Mouse (Mus musculus) fibroblast of lung, adult 2 months (primary cell): ENCODE measurements around the gene Rad51b.
A peak's percentile ranks its signal among the peaks of the same experiment; 100 is the strongest.

ENCODE experiments used
- DNase-seq: peaks from one replicate; pipeline ENCODE4 v3.0.0-alpha.2; 2011; ENCODE audit warnings: low read depth

The Rad51b gene

GRCm38 (mm10) chr12:79436892-79437291, 139.8 kb downstream of the Rad51b start:
- DNase-seq, result peak; percentile 56

GRCm38 (mm10) chr12:79437572-79437971, 140.5 kb downstream of the Rad51b start:
- no peak for DNase-seq

- no peak for DNase-seq
Measured at GRCm38 (mm10) chr12:79439961-79440360, 142.9 kb downstream of the Rad51b start.

- no peak for DNase-seq
Measured at GRCm38 (mm10) chr12:79441210-79442005, 144.3 kb downstream of the Rad51b start.

- no peak for DNase-seq
Measured at GRCm38 (mm10) chr12:79442126-79442525, 145.0 kb downstream of the Rad51b start.

GRCm38 (mm10) chr12:79442836-79443390, 145.8 kb downstream of the Rad51b start:
- DNase-seq, result peak; percentile 69

- no peak for DNase-seq
Measured at GRCm38 (mm10) chr12:79444646-79445045, 147.6 kb downstream of the Rad51b start.

- DNase-seq, result no peak
Measured at GRCm38 (mm10) chr12:79447039-79447438, 150.0 kb downstream of the Rad51b start.

GRCm38 (mm10) chr12:79449817-79450411, 152.8 kb downstream of the Rad51b start:
- DNase-seq, result no peak

GRCm38 (mm10) chr12:79452882-79453281, 155.8 kb downstream of the Rad51b start:
- DNase-seq, result no peak

GRCm38 (mm10) chr12:79454017-79454416, 156.9 kb downstream of the Rad51b start:
- no peak for DNase-seq

- no peak for DNase-seq
Measured at GRCm38 (mm10) chr12:79455061-79455847, 158.2 kb downstream of the Rad51b start.

- DNase-seq, result no peak
Measured at GRCm38 (mm10) chr12:79455848-79456164, 158.7 kb downstream of the Rad51b start.

- DNase-seq, result no peak
Measured at GRCm38 (mm10) chr12:79456251-79456650, 159.2 kb downstream of the Rad51b start.

- no peak for DNase-seq
Measured at GRCm38 (mm10) chr12:79463371-79463770, 166.3 kb downstream of the Rad51b start.

- DNase-seq, result no peak
Measured at GRCm38 (mm10) chr12:79470113-79470512, 173.0 kb downstream of the Rad51b start.

GRCm38 (mm10) chr12:79471868-79472267, 174.8 kb downstream of the Rad51b start:
- DNase-seq, result peak; percentile 88

GRCm38 (mm10) chr12:79476413-79477046, 179.4 kb downstream of the Rad51b start:
- no peak for DNase-seq

- no peak for DNase-seq
Measured at GRCm38 (mm10) chr12:79478816-79479215, 181.7 kb downstream of the Rad51b start.

- no peak for DNase-seq
Measured at GRCm38 (mm10) chr12:79485501-79485900, 188.4 kb downstream of the Rad51b start.

- peak; percentile 97 for DNase-seq
Measured at GRCm38 (mm10) chr12:79488590-79489242, 191.6 kb downstream of the Rad51b start.

- no peak for DNase-seq
Measured at GRCm38 (mm10) chr12:79490626-79491025, 193.5 kb downstream of the Rad51b start.
